Mouse (Mus musculus) liver, adult 2 months (tissue): Measurements from ENCODE around the gene Phox2a. TPM values are rescaled to one million over a fixed set of nuclear protein-coding genes. Genes with fewer than 3 reads are reported as not detected.
A peak's percentile ranks its signal among the peaks of the same experiment; 100 is the strongest.

Source experiments
- DNase-seq: peaks from one replicate; pipeline ENCODE4 v3.0.0-alpha.2; 2011; ENCODE audit warnings: low read depth, low spot score; ENCODE audit errors: extremely low read depth
- H3K27ac ChIP-seq: fragments of 200-500 bp; replicated peaks from 2 replicates; pipeline ENCODE4 v1.5.1; 2012; ENCODE audit warnings: low read depth, mild to moderate bottlenecking, control low read depth, inconsistent platforms, low read length; ENCODE audit not compliant: insufficient read depth
- H3K27me3 ChIP-seq: fragments of 200-500 bp; 2 replicates; pipeline ENCODE4 v1.6.1; 2012; ENCODE audit warnings: mild to moderate bottlenecking, moderate library complexity, low read length, inconsistent platforms; ENCODE audit not compliant: control insufficient read depth, insufficient read depth
- H3K36me3 ChIP-seq: fragments of 200-500 bp; 2 replicates; pipeline ENCODE4 v1.6.1; 2012; ENCODE audit warnings: low read length, inconsistent platforms; ENCODE audit not compliant: control insufficient read depth, insufficient read depth
- H3K4me1 ChIP-seq: fragments of 200-500 bp; 2 replicates; pipeline ENCODE4 v1.6.1; 2011; ENCODE audit warnings: low read length; ENCODE audit not compliant: control insufficient read depth, insufficient read depth
- H3K4me3 ChIP-seq: fragments of 200-500 bp; 2 replicates; pipeline ENCODE4 v1.5.1; 2011; ENCODE audit warnings: low read depth, mild to moderate bottlenecking, control low read depth, low read length, moderate library complexity; ENCODE audit not compliant: insufficient read depth
- H3K79me2 ChIP-seq: fragments of 200-500 bp; 2 replicates; pipeline ENCODE4 v1.6.1; 2012; ENCODE audit warnings: inconsistent platforms, mild to moderate bottlenecking, low read length, moderate library complexity; ENCODE audit not compliant: control insufficient read depth, insufficient read depth
- H3K9ac ChIP-seq: fragments of 200-500 bp; 2 replicates; pipeline ENCODE4 v1.6.1; 2012; ENCODE audit warnings: low read depth, mild to moderate bottlenecking, control low read depth, inconsistent platforms, low read length
- CTCF ChIP-seq: fragments of 200-500 bp; IDR thresholded peaks from 2 replicates; pipeline ENCODE4 v1.5.1; 2011; ENCODE audit warnings: low read depth, low read length, control low read depth
- POLR2A ChIP-seq: fragments of 200-500 bp; IDR thresholded peaks from 2 replicates; pipeline ENCODE4 v1.6.1; 2011; ENCODE audit warnings: low read length, control low read depth; ENCODE audit not compliant: insufficient read depth; ENCODE audit errors: extremely low read depth
- WGBS: fragments of 180-500 bp; shearing (Covaris S2); methylation state at CpG from one replicate; pipeline ENCODE4 v1.1.7; 2018; 5-methylcytosine and 5-hydroxymethylcytosine counted together
- polyA plus RNA-seq: library from polyadenylated mRNA; depleted of rRNA; stranded (reverse); fragments of >200 nt; gene quantifications from 2 replicates; pipeline ENCODE4 v1.2.3, GENCODE M21; 2012
- total RNA-seq: library from RNA; depleted of rRNA; stranded (reverse); fragments of >200 nt; gene quantifications from 2 replicates; pipeline ENCODE4 v1.2.3, GENCODE M21; 2014

Gene Phox2a
- total and polyA plus RNA-seq, 2 experiments: not detected

DNA sequence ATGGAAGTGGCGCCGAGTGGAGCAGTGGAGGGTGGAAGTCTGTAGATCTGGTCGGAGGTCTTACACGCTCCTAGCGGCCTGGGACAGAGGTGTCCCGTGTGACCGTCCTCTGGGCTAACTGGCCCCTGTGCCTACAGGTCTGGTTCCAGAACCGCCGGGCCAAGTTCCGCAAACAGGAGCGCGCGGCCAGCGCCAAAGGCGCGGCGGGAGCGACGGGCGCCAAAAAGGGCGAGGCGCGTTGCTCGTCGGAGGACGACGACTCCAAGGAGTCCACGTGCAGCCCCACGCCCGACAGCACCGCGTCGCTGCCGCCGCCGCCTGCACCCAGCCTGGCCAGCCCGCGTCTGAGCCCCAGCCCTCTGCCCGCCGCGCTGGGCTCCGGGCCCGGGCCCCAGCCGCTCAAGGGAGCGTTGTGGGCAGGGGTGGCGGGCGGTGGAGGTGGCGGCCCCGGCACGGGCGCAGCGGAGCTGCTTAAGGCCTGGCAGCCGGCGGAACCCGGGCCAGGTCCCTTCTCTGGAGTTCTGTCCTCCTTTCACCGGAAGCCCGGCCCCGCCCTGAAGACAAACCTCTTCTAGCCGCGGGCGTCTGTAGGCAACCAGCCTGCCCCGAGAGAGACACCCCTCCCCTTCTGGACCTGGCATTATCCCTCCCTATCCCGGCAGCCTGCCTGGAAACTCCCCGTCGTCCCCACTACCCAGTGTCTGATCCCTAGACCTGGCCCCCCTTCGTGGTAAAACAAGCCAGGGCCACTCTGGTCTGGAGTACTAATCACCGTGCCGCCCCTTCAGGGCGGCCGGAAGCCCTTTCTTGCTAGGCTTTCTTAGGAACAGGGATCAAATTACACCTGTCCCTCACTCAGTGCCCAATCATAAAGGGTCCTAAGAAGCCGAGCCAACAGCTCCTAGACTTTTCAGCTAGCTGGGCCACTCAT is 3.7 kb downstream of the Phox2a start:
- 2% methylated on average over 67 of the region's 71 CpGs for whole genome bisulfite sequencing
- H3K9ac ChIP-seq: peak overlapping the region; percentile 53
- DNase-seq: peak; percentile 37

DNA sequence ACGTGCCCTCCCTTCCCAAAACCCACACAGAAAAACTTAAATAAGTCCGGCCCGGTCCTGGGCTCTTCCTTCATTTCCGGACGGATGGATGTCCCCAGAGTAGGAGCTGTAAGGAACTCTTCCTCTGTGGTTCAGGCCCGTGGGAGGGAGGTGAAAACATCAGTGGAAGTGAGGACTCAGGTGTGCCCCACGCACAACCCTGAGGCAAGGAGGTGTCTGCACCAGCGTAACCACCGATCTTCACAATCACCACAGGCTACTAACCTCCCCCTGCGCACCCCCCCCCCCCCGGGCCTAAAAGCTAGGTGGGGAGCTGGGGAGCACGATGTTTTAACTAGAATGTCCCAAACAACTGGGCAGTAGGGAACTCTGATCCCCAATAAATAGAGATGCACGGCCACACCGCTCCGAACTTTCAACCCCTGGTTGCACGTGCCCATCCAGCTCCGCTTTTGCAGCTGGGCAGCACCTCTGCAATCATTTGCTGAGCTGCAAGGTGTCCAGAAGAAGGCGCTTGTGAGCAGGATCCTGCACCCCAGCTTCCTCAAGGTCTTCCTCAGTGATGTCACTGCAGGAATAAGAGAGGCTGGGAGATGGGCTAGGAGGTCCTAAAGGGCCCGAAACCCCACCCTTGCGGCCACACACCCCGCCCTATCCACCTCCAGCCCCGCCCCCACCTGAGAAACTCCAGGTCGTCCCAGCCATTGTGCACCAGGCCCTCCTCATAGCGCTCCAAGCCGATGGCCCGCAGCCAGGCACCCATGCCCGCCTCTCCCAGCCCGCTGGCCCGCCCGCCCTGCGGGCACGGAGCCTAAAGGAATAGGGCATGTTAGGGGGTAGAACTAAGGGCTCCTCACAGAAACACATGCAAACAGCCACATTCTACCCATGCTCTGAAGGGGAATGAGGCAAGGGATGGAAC is 5.0 kb downstream of the Phox2a start:
- no peaks in the 10 kb centered on the region for H3K79me2 ChIP-seq
- H3K27ac ChIP-seq: no peak overlapping the region
- H3K27me3 ChIP-seq: peaks cover 7% of the 10 kb centered on the region
- H3K4me1 ChIP-seq: peaks cover 6% of the 10 kb centered on the region; the same call in 1 of the 2 replicates
- H3K9ac ChIP-seq: no peak overlapping the region
- no peak for DNase-seq
- peaks cover 23% of the 10 kb centered on the region for H3K36me3 ChIP-seq
- TF ChIP-seq CTCF: peak; percentile 49
- no peak for TF ChIP-seq POLR2A
- H3K4me3 ChIP-seq: no peak overlapping the region
- 73% methylated on average over 32 of the region's 32 CpGs for WGBS

More for the DNA sequence above, 3.7 kb downstream of the Phox2a start:
- H3K4me1 ChIP-seq: peaks cover 6% of the 10 kb centered on the region; the same call in 1 of the 2 replicates
- peaks cover 13% of the 10 kb centered on the region for H3K36me3 ChIP-seq
- H3K79me2 ChIP-seq: no peaks in the 10 kb centered on the region
- peak overlapping the region; percentile 21; the same call in 1 of the 2 replicates for H3K4me3 ChIP-seq
- H3K27ac ChIP-seq: no peak overlapping the region
- peaks cover 14% of the 10 kb centered on the region for H3K27me3 ChIP-seq
- no peak for TF ChIP-seq CTCF
- no peak for TF ChIP-seq POLR2A

DNA sequence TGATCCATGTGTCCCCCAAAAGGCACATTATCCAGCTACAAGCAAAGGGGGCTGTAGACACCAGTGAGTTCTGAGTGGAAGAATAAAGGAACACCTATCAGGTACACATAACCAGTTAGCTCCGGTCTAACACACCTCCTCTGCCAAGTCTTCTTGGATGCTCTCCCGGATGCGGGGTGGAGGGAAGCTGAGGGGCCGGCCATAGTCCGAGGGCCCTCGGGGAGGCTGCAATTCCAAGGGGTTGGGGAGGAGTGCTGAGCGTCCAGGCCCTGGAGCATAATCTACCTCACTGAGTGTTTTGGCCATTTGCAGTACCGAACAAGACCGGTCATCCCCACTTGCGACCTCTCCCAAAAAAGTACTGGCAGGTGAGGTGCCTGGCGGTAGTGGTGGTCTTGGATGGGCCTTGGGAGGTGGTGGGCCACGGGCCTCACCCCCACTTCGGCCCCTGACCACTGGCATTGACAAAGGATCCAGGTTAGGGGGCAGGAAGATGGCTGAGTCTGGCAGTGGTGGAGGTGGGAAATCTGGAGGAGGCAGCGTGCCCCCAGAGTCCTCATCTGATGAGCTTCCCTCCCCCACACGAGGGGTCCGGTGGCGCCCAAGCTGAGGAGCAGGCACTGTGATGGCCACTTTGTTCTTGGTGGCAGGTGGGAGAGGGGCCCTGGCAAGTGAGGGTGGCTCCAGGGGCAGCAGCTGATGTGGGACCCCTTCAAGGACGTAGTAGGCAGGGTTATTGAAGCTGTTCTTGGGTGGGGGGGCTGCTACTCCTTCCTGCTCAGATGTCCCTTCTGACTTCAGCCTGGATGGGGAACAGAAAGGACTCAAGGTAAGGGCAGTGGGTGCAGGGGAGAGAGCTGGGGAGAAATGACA is 5.9 kb downstream of the Phox2a start:
- TF ChIP-seq CTCF (no peak), POLR2A (no peak)
- no peak for DNase-seq
- Histone ChIP-seq H3K9ac (no peak overlapping the region), H3K79me2 (no peaks in the 10 kb centered on the region), H3K36me3 (peaks cover 31% of the 10 kb centered on the region), H3K27me3 (0 out of 2 replicates have a peak, but pooled peaks cover 2% of the 10 kb centered on the region), H3K4me1 (peaks cover 6% of the 10 kb centered on the region; the same call in 1 of the 2 replicates), H3K27ac (no peak overlapping the region), H3K4me3 (no peak overlapping the region)
- 92% methylated on average over 18 of the region's 18 CpGs for WGBS

DNA sequence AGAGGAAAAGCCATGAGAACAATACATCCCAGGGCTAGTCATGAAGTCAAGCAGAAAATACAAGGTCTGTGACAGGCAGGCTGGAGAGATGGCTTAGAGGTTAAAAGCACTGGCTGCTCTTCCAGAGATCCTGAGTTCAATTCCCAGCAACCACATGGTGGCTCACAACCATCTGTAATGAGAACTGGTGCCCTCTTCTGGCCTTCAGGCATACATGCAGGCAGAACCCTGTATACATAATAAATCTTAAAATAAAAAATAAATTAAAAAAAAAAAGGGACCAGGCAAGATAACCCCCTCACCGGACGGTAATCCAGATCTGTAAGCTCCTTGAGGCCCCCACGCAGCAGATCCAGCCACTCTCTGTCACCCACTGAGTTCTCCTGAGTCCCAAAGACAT is 12.3 kb downstream of the Phox2a start:
- no peak overlapping the region for H3K9ac ChIP-seq
- no peaks in the 10 kb centered on the region for H3K27me3 ChIP-seq
- peaks cover 54% of the 10 kb centered on the region for H3K36me3 ChIP-seq
- H3K4me3 ChIP-seq: no peak overlapping the region
- no peak for TF ChIP-seq POLR2A
- no peak for TF ChIP-seq CTCF
- no peaks in the 10 kb centered on the region for H3K79me2 ChIP-seq
- 98% methylated on average over 3 of the region's 3 CpGs for whole genome bisulfite sequencing
- no peaks in the 10 kb centered on the region for H3K4me1 ChIP-seq
- H3K27ac ChIP-seq: no peak overlapping the region
- no peak for DNase-seq

GRCm38 (mm10) chr7:101831437-101831836 is 13.3 kb downstream of the Phox2a start:
- H3K27ac ChIP-seq: no peak overlapping the region
- no peak for TF ChIP-seq POLR2A
- TF ChIP-seq CTCF: no peak
- no peak overlapping the region for H3K9ac ChIP-seq
- peaks cover 2% of the 10 kb centered on the region; the same call in 1 of the 2 replicates for H3K79me2 ChIP-seq
- no peak overlapping the region for H3K4me3 ChIP-seq
- H3K27me3 ChIP-seq: no peaks in the 10 kb centered on the region
- peaks cover 49% of the 10 kb centered on the region for H3K36me3 ChIP-seq
- 98% methylated on average over 8 of the region's 8 CpGs for WGBS
- no peak for DNase-seq
- no peaks in the 10 kb centered on the region for H3K4me1 ChIP-seq
